Mouse (Mus musculus) cerebellum, adult 11-12 months (tissue): ENCODE results near the gene Galnt17.
A peak's percentile ranks its signal among the peaks of the same experiment; 100 is the strongest.

Experiments used
- DNase-seq: peaks from one replicate; pipeline ENCODE4 v3.0.0; 2022

Galnt17 gene

GRCm38 (mm10) chr5:131239813-131240212, 68.5 kb downstream of the Galnt17 start:
- DNase-seq, result no peak

GRCm38 (mm10) chr5:131236906-131237305, 71.4 kb downstream of the Galnt17 start:
- no peak for DNase-seq

GRCm38 (mm10) chr5:131233828-131234227, 74.5 kb downstream of the Galnt17 start:
- DNase-seq, result no peak

- DNase-seq, result peak; percentile 71
Observed at GRCm38 (mm10) chr5:131231060-131231459, 77.2 kb downstream of the Galnt17 start.

GRCm38 (mm10) chr5:131229744-131230143, 78.6 kb downstream of the Galnt17 start:
- DNase-seq, result no peak

GRCm38 (mm10) chr5:131223416-131223815, 84.9 kb downstream of the Galnt17 start:
- DNase-seq, result no peak

- DNase-seq, result peak; percentile 37
Observed at GRCm38 (mm10) chr5:131222498-131223244, 85.6 kb downstream of the Galnt17 start.

- no peak for DNase-seq
Observed at GRCm38 (mm10) chr5:131218221-131218620, 90.1 kb downstream of the Galnt17 start.

- no peak for DNase-seq
Observed at GRCm38 (mm10) chr5:131211618-131212017, 96.7 kb downstream of the Galnt17 start.

GRCm38 (mm10) chr5:131201146-131201545, 107.2 kb downstream of the Galnt17 start:
- peak; percentile 44 for DNase-seq

GRCm38 (mm10) chr5:131192311-131192710, 116.0 kb downstream of the Galnt17 start:
- no peak for DNase-seq

- no peak for DNase-seq
Observed at GRCm38 (mm10) chr5:131184566-131184965, 123.7 kb downstream of the Galnt17 start.

GRCm38 (mm10) chr5:131181231-131181630, 127.1 kb downstream of the Galnt17 start:
- no peak for DNase-seq

GRCm38 (mm10) chr5:131180756-131181155, 127.5 kb downstream of the Galnt17 start:
- no peak for DNase-seq

GRCm38 (mm10) chr5:131177851-131178250, 130.4 kb downstream of the Galnt17 start:
- DNase-seq, result no peak

GRCm38 (mm10) chr5:131177168-131177567, 131.1 kb downstream of the Galnt17 start:
- no peak for DNase-seq

- DNase-seq, result no peak
Observed at GRCm38 (mm10) chr5:131169186-131169585, 139.1 kb downstream of the Galnt17 start.

- peak; percentile 70 for DNase-seq
Observed at GRCm38 (mm10) chr5:131167366-131167765, 140.9 kb downstream of the Galnt17 start.

GRCm38 (mm10) chr5:131165681-131166080, 142.6 kb downstream of the Galnt17 start:
- no peak for DNase-seq

GRCm38 (mm10) chr5:131157866-131158265, 150.4 kb downstream of the Galnt17 start:
- DNase-seq, result no peak

- DNase-seq, result no peak
Observed at GRCm38 (mm10) chr5:131156323-131156722, 152.0 kb downstream of the Galnt17 start.

GRCm38 (mm10) chr5:131142606-131143005, 165.7 kb downstream of the Galnt17 start:
- DNase-seq, result no peak

GRCm38 (mm10) chr5:131134809-131135208, 173.5 kb downstream of the Galnt17 start:
- DNase-seq, result no peak

GRCm38 (mm10) chr5:131120296-131120840, 187.9 kb downstream of the Galnt17 start:
- peak; percentile 14 for DNase-seq

GRCm38 (mm10) chr5:131119896-131120295, 188.4 kb downstream of the Galnt17 start:
- DNase-seq, result peak; percentile 20
